Mouse (Mus musculus): ENCODE results near the gene Tm4sf1. TPM values are rescaled to one million over a fixed set of nuclear protein-coding genes. Genes with fewer than 3 reads are reported as not detected.

Gene Tm4sf1
- polyA plus RNA-seq, 1 experiment from 2014 or later, result 53.8 TPM

- H3K36me3 ChIP-seq (ENCODE audit: insufficient read depth), result no peaks in the 10 kb centered on the region
- no peak overlapping the region for H3K27ac ChIP-seq (ENCODE audit: low read depth)
- no peaks in the 10 kb centered on the region for H3K9me3 ChIP-seq (ENCODE audit: low read depth, low read length)
- ATAC-seq (ENCODE audit: insufficient read depth), result no peak
- H3K9ac ChIP-seq, result no peak overlapping the region
- DNase-seq, result no peak
- 59% methylated on average over 3 of the region's 3 CpGs for WGBS
- no peaks in the 10 kb centered on the region for H3K27me3 ChIP-seq (ENCODE audit: insufficient read depth, low read length)
- no peak overlapping the region for H3K4me3 ChIP-seq (ENCODE audit: low read depth, low read length)
- H3K4me1 ChIP-seq (ENCODE audit: insufficient read depth), result no peaks in the 10 kb centered on the region
- TF ChIP-seq CTCF (IDR thresholded peaks at IDR 0.05; ENCODE audit: low read depth), result no peak
- no peak overlapping the region for H3K4me2 ChIP-seq
These were observed 5.3 kb upstream of the Tm4sf1 start for GRCm38 (mm10) chr3:57307076-57307475.

- H3K36me3 ChIP-seq (ENCODE audit: insufficient read depth), result no peaks in the 10 kb centered on the region
These were observed 3.8 kb upstream of the Tm4sf1 start for GRCm38 (mm10) chr3:57305564-57305963.

GRCm38 (mm10) chr3:57304484-57304883, 2.7 kb upstream of the Tm4sf1 start:
- Histone ChIP-seq H3K9ac (no peak overlapping the region), H3K4me2 (no peak overlapping the region), H3K4me3 (ENCODE audit: low read depth, low read length) (no peak overlapping the region), H3K27me3 (ENCODE audit: insufficient read depth, low read length) (no peaks in the 10 kb centered on the region), H3K27ac (ENCODE audit: low read depth) (no peak overlapping the region), H3K4me1 (ENCODE audit: insufficient read depth) (no peaks in the 10 kb centered on the region), H3K36me3 (ENCODE audit: insufficient read depth) (no peaks in the 10 kb centered on the region), H3K9me3 (ENCODE audit: low read depth, low read length) (no peaks in the 10 kb centered on the region)
- WGBS, result 62% methylated on average over 5 of the region's 5 CpGs
- no peak for TF ChIP-seq CTCF (IDR thresholded peaks at IDR 0.05; ENCODE audit: low read depth)
- DNase-seq, result no peak
- no peak for ATAC-seq (ENCODE audit: insufficient read depth)

More at GRCm38 (mm10) chr3:57305564-57305963, 3.8 kb upstream of the Tm4sf1 start:
- WGBS, result 43% methylated on average over 4 of the region's 4 CpGs
- Histone ChIP-seq H3K4me1 (ENCODE audit: insufficient read depth) (no peaks in the 10 kb centered on the region), H3K4me2 (no peak overlapping the region), H3K4me3 (ENCODE audit: low read depth, low read length) (no peak overlapping the region), H3K9ac (no peak overlapping the region), H3K27me3 (ENCODE audit: insufficient read depth, low read length) (no peaks in the 10 kb centered on the region), H3K27ac (ENCODE audit: low read depth) (no peak overlapping the region), H3K9me3 (ENCODE audit: low read depth, low read length) (no peaks in the 10 kb centered on the region)
- TF ChIP-seq CTCF (IDR thresholded peaks at IDR 0.05; ENCODE audit: low read depth), result no peak
- ATAC-seq (ENCODE audit: insufficient read depth), result no peak
- DNase-seq, result no peak

- Histone ChIP-seq H3K27ac (ENCODE audit: low read depth) (no peak overlapping the region), H3K4me3 (ENCODE audit: low read depth, low read length) (no peak overlapping the region), H3K4me1 (ENCODE audit: insufficient read depth) (no peaks in the 10 kb centered on the region), H3K36me3 (ENCODE audit: insufficient read depth) (no peaks in the 10 kb centered on the region), H3K9ac (no peak overlapping the region), H3K27me3 (ENCODE audit: insufficient read depth, low read length) (no peaks in the 10 kb centered on the region), H3K4me2 (no peak overlapping the region), H3K9me3 (ENCODE audit: low read depth, low read length) (no peaks in the 10 kb centered on the region)
- WGBS, result 57% methylated on average over 4 of the region's 4 CpGs
- TF ChIP-seq CTCF (IDR thresholded peaks at IDR 0.05; ENCODE audit: low read depth), result no peak
- peak; percentile 41 for DNase-seq
- no peak for ATAC-seq (ENCODE audit: insufficient read depth)
These were observed 2.3 kb upstream of the Tm4sf1 start for GRCm38 (mm10) chr3:57304050-57304449.

GRCm38 (mm10) chr3:57303486-57303885, 1.7 kb upstream of the Tm4sf1 start:
- no peaks in the 10 kb centered on the region for H3K36me3 ChIP-seq (ENCODE audit: insufficient read depth)

GRCm38 (mm10) chr3:57302886-57303285, 1.1 kb upstream of the Tm4sf1 start:
- Histone ChIP-seq H3K27ac (ENCODE audit: low read depth) (no peak overlapping the region), H3K9ac (no peak overlapping the region), H3K27me3 (ENCODE audit: insufficient read depth, low read length) (no peaks in the 10 kb centered on the region), H3K36me3 (ENCODE audit: insufficient read depth) (no peaks in the 10 kb centered on the region), H3K9me3 (ENCODE audit: low read depth, low read length) (no peaks in the 10 kb centered on the region), H3K4me3 (ENCODE audit: low read depth, low read length) (no peak overlapping the region), H3K4me1 (ENCODE audit: insufficient read depth) (no peaks in the 10 kb centered on the region), H3K4me2 (no peak overlapping the region)
- 46% methylated on average over 2 of the region's 2 CpGs for WGBS
- DNase-seq (no peak), ATAC-seq (ENCODE audit: insufficient read depth) (no peak)
- TF ChIP-seq CTCF (IDR thresholded peaks at IDR 0.05; ENCODE audit: low read depth), result no peak

More at GRCm38 (mm10) chr3:57303486-57303885, 1.7 kb upstream of the Tm4sf1 start:
- 60% methylated on average over 3 of the region's 3 CpGs for WGBS
- Histone ChIP-seq H3K27ac (ENCODE audit: low read depth) (no peak overlapping the region), H3K4me1 (ENCODE audit: insufficient read depth) (no peaks in the 10 kb centered on the region), H3K9me3 (ENCODE audit: low read depth, low read length) (no peaks in the 10 kb centered on the region), H3K9ac (no peak overlapping the region), H3K4me2 (no peak overlapping the region), H3K4me3 (ENCODE audit: low read depth, low read length) (no peak overlapping the region), H3K27me3 (ENCODE audit: insufficient read depth, low read length) (no peaks in the 10 kb centered on the region)
- ATAC-seq (ENCODE audit: insufficient read depth) (no peak), DNase-seq (no peak)
- TF ChIP-seq CTCF (IDR thresholded peaks at IDR 0.05; ENCODE audit: low read depth), result no peak

- H3K9me3 ChIP-seq (ENCODE audit: low read depth, low read length), result no peaks in the 10 kb centered on the region
- WGBS, result 79% methylated on average over 4 of the region's 4 CpGs
- ATAC-seq (ENCODE audit: insufficient read depth) (no peak), DNase-seq (no peak)
- H3K9ac ChIP-seq, result no peak overlapping the region
- no peaks in the 10 kb centered on the region for H3K27me3 ChIP-seq (ENCODE audit: insufficient read depth, low read length)
- no peak for TF ChIP-seq CTCF (IDR thresholded peaks at IDR 0.05; ENCODE audit: low read depth)
- H3K4me3 ChIP-seq (ENCODE audit: low read depth, low read length), result no peak overlapping the region
- H3K36me3 ChIP-seq (ENCODE audit: insufficient read depth), result no peaks in the 10 kb centered on the region
- H3K27ac ChIP-seq (ENCODE audit: low read depth), result no peak overlapping the region
- no peak overlapping the region for H3K4me2 ChIP-seq
- no peaks in the 10 kb centered on the region for H3K4me1 ChIP-seq (ENCODE audit: insufficient read depth)
These were observed 422 bp downstream of the Tm4sf1 start for GRCm38 (mm10) chr3:57301366-57301765.

GRCm38 (mm10) chr3:57297991-57298390, 3.8 kb downstream of the Tm4sf1 start:
- no peak for DNase-seq
- Histone ChIP-seq H3K27me3 (ENCODE audit: insufficient read depth, low read length) (no peaks in the 10 kb centered on the region), H3K4me2 (no peak overlapping the region), H3K9me3 (ENCODE audit: low read depth, low read length) (no peaks in the 10 kb centered on the region), H3K27ac (ENCODE audit: low read depth) (no peak overlapping the region), H3K4me1 (ENCODE audit: insufficient read depth) (peaks cover 12% of the 10 kb centered on the region; the same call in 1 of the 2 replicates), H3K9ac (no peak overlapping the region), H3K36me3 (ENCODE audit: insufficient read depth) (no peaks in the 10 kb centered on the region), H3K4me3 (ENCODE audit: low read depth, low read length) (no peak overlapping the region)
- no peak for TF ChIP-seq CTCF (IDR thresholded peaks at IDR 0.05; ENCODE audit: low read depth)
- 79% methylated on average over 2 of the region's 2 CpGs for WGBS
- no peak for ATAC-seq (ENCODE audit: insufficient read depth)
